23 mouse cellular contexts compared by ENCODE assay signal in genomic region chr16:56986514-56986913, GRCm38 (mm10). TPM values are rescaled to one million over a fixed set of nuclear protein-coding genes. Genes with fewer than 3 reads are reported as not detected.
DNase-seq lines count a peak whose midpoint lies in the region; ATAC-seq lines count a peak whose summit lies in the region.
"Had no signal": no experiment of that assay in that cellular context is flagged by ENCODE, and none has a peak within 500 bp of the region (broad histone marks: within the 10 kb centered on the region; RNA-seq: fewer than 3 reads in every experiment).

No protein-coding gene starts in this region.

- H3K27ac ChIP-seq in midbrain, embryonic 14.5 days (replicated peaks; ENCODE audit: low read depth, low read length), result no peak overlapping the region
- no peak overlapping the region for H3K27ac ChIP-seq in midbrain, embryonic 10.5 days (replicated peaks)
- H3K27ac ChIP-seq: embryonic facial prominence, embryonic 13.5 days; forebrain, embryonic 12.5 days; heart, adult 2 months; heart, embryonic 15.5 days; hindbrain, embryonic 15.5 days had no signal

- no peaks in the 10 kb centered on the region for H3K9me3 ChIP-seq in midbrain, embryonic 14.5 days (ENCODE audit: control insufficient read depth, low read length)
- peaks cover 6% of the 10 kb centered on the region; the same call in 1 of the 2 replicates for H3K9me3 ChIP-seq in midbrain, embryonic 10.5 days (replicated peaks)
- H3K9me3 ChIP-seq: heart, embryonic 15.5 days; hindbrain, embryonic 15.5 days had no signal

- H3K9ac ChIP-seq in midbrain, embryonic 14.5 days (replicated peaks; ENCODE audit: low read length), result no peak overlapping the region
- H3K9ac ChIP-seq: embryonic facial prominence, embryonic 13.5 days; forebrain, embryonic 12.5 days; heart, embryonic 15.5 days; hindbrain, embryonic 15.5 days had no signal

- no peak overlapping the region for H3K4me3 ChIP-seq in midbrain, embryonic 14.5 days (replicated peaks; ENCODE audit: low read depth, low read length)
- H3K4me3 ChIP-seq in midbrain, embryonic 10.5 days, result no peak overlapping the region
- H3K4me3 ChIP-seq: embryonic facial prominence, embryonic 13.5 days; forebrain, embryonic 12.5 days; heart, adult 2 months; heart, embryonic 15.5 days; hindbrain, embryonic 15.5 days had no signal

- H3K4me2 ChIP-seq in midbrain, embryonic 14.5 days (ENCODE audit: low read length), result no peak overlapping the region
- H3K4me2 ChIP-seq: embryonic facial prominence, embryonic 13.5 days; forebrain, embryonic 12.5 days; heart, embryonic 11.5 days; heart, embryonic 15.5 days; hindbrain, embryonic 15.5 days had no signal

- DNase-seq in cerebellum, postnatal 25 days, result peak; percentile 18 to 38
- no peak for DNase-seq in cerebellum, adult 11-12 months
- DNase-seq in midbrain, embryonic 14.5 days, result no peak
- no peak for DNase-seq in midbrain, embryonic 10.5 days (ENCODE audit: low spot score)
- peak; percentile 3 for DNase-seq in NIH3T3 (ENCODE audit: low read depth)
- peak; percentile 0 for DNase-seq in brain, adult 2 months (ENCODE audit: low read depth, low spot score)
- DNase-seq in frontal cortex, adult 2 months (ENCODE audit: extremely low spot score in 1 of 2, low spot score in 1 of 2), result no peak
- DNase-seq: adrenal gland, postnatal 14 days; cerebellum, adult 9-10 months; gastrocnemius, postnatal 14 days; heart, adult 2 months; heart, postnatal 14 days; kidney, adult 8-10 months had no signal

- H3K4me1 ChIP-seq in midbrain, embryonic 14.5 days (ENCODE audit: control insufficient read depth, insufficient read depth, low read length), result no peaks in the 10 kb centered on the region
- no peaks in the 10 kb centered on the region for H3K4me1 ChIP-seq in midbrain, embryonic 10.5 days
- H3K4me1 ChIP-seq: embryonic facial prominence, embryonic 13.5 days; forebrain, embryonic 12.5 days; heart, embryonic 15.5 days; hindbrain, embryonic 15.5 days had no signal

- WGBS in midbrain, embryonic 14.5 days, result 90% methylated on average over 9 of the region's 9 CpGs
- WGBS in midbrain, embryonic 10.5 days, result 89% methylated on average over 9 of the region's 9 CpGs

- no peaks in the 10 kb centered on the region for H3K36me3 ChIP-seq in midbrain, embryonic 14.5 days (ENCODE audit: control insufficient read depth, insufficient read depth, low read length)
- no peaks in the 10 kb centered on the region for H3K36me3 ChIP-seq in midbrain, embryonic 10.5 days
- H3K36me3 ChIP-seq: embryonic facial prominence, embryonic 13.5 days; forebrain, embryonic 12.5 days; heart, embryonic 15.5 days; hindbrain, embryonic 15.5 days had no signal

- ATAC-seq in midbrain, embryonic 14.5 days (ENCODE audit: low FRiP score, low TSS enrichment), result peak; percentile 17; the same call in 1 of the 2 replicates
- ATAC-seq: CD4-positive, CD25-positive, alpha-beta regulatory T cell, adult 4 months; forebrain, embryonic 16.5 days; inflammation-experienced regulatory T-cells, adult 6 months; intestine, postnatal 0 days had no signal

- H3K27me3 ChIP-seq in midbrain, embryonic 14.5 days (ENCODE audit: control insufficient read depth, insufficient read depth, low read length), result no peaks in the 10 kb centered on the region
- H3K27me3 ChIP-seq in midbrain, embryonic 10.5 days (ENCODE audit: low read depth, poor library complexity, severe bottlenecking), result no peaks in the 10 kb centered on the region
- H3K27me3 ChIP-seq: embryonic facial prominence, embryonic 13.5 days; forebrain, embryonic 12.5 days; heart, embryonic 15.5 days; hindbrain, embryonic 15.5 days had no signal

RNA-seq across cellular contexts. Expression of gene Lnp1, which starts 58.7 kb away (rescaled TPM):
- not detected in 2 replicates for polyA plus RNA-seq in midbrain, embryonic 14.5 days (2014; fragmentation: Nextera tagmentation; extraction: Ambion mirVana)
- polyA plus RNA-seq in midbrain, embryonic 10.5 days (2016; fragmentation: Nextera tagmentation; extraction: Ambion mirVana), result not detected in 2 replicates
- polyA plus RNA-seq in frontal cortex, adult 2 months (2012; rRNA removed), result 4.2 and 6.9 TPM in 2 replicates
- polyA plus RNA-seq: CD4-positive, CD25-positive, alpha-beta regulatory T cell, adult 4 months; embryonic facial prominence, embryonic 13.5 days; forebrain, embryonic 12.5 days; gonadal fat pad, adult 2 months; heart, adult 2 months; hindbrain, embryonic 15.5 days; inflammation-experienced regulatory T-cells, adult 6 months; intestine, postnatal 0 days had no signal

Comparison
In these comparisons a context has a peak if more than half of its experiments do, and no peak if none do; other contexts are left out.
1. DNase-seq: peak in cerebellum, postnatal 25 days (2 of 2), NIH3T3 (single experiment) and brain, adult 2 months (single experiment); none in cerebellum, adult 11-12 months (single experiment), midbrain, embryonic 14.5 days (single experiment), midbrain, embryonic 10.5 days (single experiment) and frontal cortex, adult 2 months (0 of 2).